Mouse (Mus musculus): ENCODE results near the gene Abcc6.

Gene Abcc6

DNA sequence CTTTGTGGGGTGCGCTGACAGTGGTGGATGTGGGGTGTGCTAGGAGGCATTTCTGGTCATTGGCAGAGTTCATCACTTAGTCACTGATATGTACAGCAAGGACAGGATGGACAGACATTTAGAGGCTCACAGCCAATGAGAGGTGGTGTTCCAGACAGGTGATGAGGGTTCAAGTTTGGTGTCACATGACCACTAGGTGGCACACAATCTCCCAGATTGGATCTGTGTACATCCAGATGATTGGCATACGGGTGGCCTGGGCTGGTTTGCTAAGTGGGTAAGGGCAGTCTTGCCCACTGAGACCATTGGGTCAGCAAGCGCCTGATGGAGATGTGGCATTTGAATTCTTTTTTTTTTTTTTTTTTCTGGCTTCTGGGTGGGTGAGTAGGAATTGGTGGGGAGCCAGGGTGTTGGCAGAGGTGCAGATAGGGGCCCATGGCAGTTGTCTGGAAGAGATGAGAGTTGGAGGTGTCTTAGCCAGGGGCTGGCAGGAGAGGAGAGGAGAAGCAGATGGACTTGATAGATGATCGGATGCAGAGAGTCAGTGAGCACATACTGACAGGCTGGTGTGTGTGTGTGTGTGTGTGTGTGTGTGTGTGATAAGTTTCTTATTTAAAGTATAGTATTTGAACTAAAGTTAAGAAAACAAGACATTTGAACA lies 22.2 kb upstream of the Abcc6 start:
- H3K27me3 ChIP-seq (ENCODE audit: insufficient read depth, low read length), result no peaks in the 10 kb centered on the region
- H3K36me3 ChIP-seq (ENCODE audit: insufficient read depth, low read length), result peaks cover 83% of the 10 kb centered on the region
- H3K4me3 ChIP-seq (replicated peaks; ENCODE audit: low read length), result no peak overlapping the region
- peaks cover 10% of the 10 kb centered on the region for H3K4me1 ChIP-seq (replicated peaks; ENCODE audit: low read depth, low read length)
- TF ChIP-seq POU5F1 (IDR thresholded peaks at IDR 0.05; ENCODE audit: borderline replicate concordance, low read length) (no peak), NANOG (IDR thresholded peaks at IDR 0.05; ENCODE audit: borderline replicate concordance, low read length) (no peak), CTCF (conservative IDR thresholded peaks at IDR 0.05; ENCODE audit: low read length) (0 out of 2 replicates have a peak, but pooled peaks have one; percentile 7)
- H3K9me3 ChIP-seq (ENCODE audit: low read length), result no peaks in the 10 kb centered on the region

DNA sequence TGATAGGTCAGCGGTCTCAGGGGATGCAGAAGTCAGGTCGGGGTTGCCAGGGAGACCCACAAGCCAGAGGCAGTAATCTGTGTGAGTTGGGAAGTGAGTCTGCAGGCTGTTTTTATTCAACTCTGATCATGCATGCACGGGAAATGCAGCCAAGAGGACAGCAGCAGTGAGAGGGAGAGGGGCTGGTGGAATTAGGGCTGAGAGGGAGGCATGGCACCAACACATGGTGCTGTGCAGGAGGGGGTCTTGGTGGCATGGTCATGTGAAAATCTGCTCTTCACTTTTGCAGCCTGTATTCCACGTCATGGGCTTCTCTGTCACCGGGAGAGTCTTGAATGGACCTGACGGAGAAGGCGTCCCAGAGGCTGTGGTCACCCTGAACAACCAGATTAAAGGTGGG lies 19.9 kb upstream of the Abcc6 start:
- no peaks in the 10 kb centered on the region for H3K27me3 ChIP-seq (ENCODE audit: insufficient read depth, low read length)

DNA sequence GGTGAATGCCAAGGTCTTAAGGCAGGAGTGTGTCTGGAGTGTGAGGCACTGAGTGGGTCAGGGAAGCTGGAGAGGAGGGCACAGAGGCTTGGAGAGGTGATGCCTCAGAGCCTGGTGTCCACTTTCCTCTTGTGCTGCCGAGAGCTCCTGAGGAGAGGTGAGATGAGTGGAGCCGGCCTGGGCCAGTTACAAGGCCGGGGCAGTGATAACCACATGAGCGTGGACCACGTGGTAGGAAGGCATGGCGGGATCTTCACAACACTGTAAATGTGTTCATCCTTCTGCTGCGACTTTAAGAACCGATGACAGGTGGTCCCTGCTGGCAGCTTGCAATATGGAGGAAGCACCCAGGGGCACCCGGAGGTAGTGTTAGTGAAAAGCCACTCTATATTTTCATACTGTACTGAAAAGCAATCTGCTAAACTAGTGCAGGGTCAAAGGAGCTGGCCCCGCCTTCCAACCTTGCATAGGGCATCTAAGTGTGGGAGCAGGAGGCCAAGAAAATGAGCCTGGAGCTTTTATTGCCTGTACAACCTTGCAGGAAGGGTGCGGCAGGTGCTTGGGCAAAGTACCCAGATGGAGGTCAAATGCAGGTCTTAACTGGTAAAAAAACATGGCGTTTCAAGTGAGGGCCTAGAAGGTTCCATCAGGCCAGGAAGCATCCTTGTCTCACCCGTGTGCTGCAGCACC lies 17.9 kb upstream of the Abcc6 start:
- Histone ChIP-seq H3K4me1 (replicated peaks; ENCODE audit: low read depth, low read length) (peaks cover 2% of the 10 kb centered on the region; the same call in 1 of the 2 replicates), H3K9me3 (ENCODE audit: low read length) (no peaks in the 10 kb centered on the region), H3K36me3 (ENCODE audit: insufficient read depth, low read length) (peaks cover 84% of the 10 kb centered on the region), H3K4me3 (replicated peaks; ENCODE audit: low read length) (no peak overlapping the region), H3K27me3 (ENCODE audit: insufficient read depth, low read length) (no peaks in the 10 kb centered on the region)
- no peak for TF ChIP-seq POU5F1 (IDR thresholded peaks at IDR 0.05; ENCODE audit: borderline replicate concordance, low read length)
- TF ChIP-seq NANOG (IDR thresholded peaks at IDR 0.05; ENCODE audit: borderline replicate concordance, low read length), result no peak
- TF ChIP-seq CTCF (conservative IDR thresholded peaks at IDR 0.05; ENCODE audit: low read length), result no peak

More for the DNA sequence above, 19.9 kb upstream of the Abcc6 start:
- Histone ChIP-seq H3K4me1 (replicated peaks; ENCODE audit: low read depth, low read length) (0 out of 2 replicates have a peak, but pooled peaks cover 2% of the 10 kb centered on the region), H3K9me3 (ENCODE audit: low read length) (no peaks in the 10 kb centered on the region), H3K4me3 (replicated peaks; ENCODE audit: low read length) (no peak overlapping the region), H3K36me3 (ENCODE audit: insufficient read depth, low read length) (peaks cover 83% of the 10 kb centered on the region)
- TF ChIP-seq NANOG (IDR thresholded peaks at IDR 0.05; ENCODE audit: borderline replicate concordance, low read length) (no peak), CTCF (conservative IDR thresholded peaks at IDR 0.05; ENCODE audit: low read length) (no peak), POU5F1 (IDR thresholded peaks at IDR 0.05; ENCODE audit: borderline replicate concordance, low read length) (no peak)

DNA sequence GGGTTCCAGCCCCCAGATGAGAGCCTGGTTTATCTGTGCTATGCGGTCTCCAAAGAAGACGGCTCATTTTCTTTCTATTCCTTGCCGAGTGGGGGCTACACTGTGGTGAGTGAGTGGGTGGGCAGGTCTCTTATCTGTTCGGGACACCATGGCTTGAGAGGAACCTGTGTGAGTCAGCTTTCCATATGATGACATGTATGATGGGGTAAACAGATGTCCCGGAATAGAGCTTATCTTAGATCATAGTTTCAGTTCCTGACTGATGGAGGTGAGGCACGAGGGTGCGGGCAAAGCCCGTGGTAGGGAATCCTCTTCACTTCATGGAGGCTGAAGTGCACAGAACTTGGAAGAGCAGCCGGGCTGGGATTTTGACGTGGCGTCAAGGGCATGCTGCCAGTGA lies 15.8 kb upstream of the Abcc6 start:
- TF ChIP-seq CTCF (conservative IDR thresholded peaks at IDR 0.05; ENCODE audit: low read length) (no peak), NANOG (IDR thresholded peaks at IDR 0.05; ENCODE audit: borderline replicate concordance, low read length) (no peak)
- H3K36me3 ChIP-seq (ENCODE audit: insufficient read depth, low read length), result peaks cover 87% of the 10 kb centered on the region
- no peak overlapping the region for H3K4me3 ChIP-seq (replicated peaks; ENCODE audit: low read length)
- H3K4me1 ChIP-seq (replicated peaks; ENCODE audit: low read depth, low read length), result peaks cover 10% of the 10 kb centered on the region
- H3K9me3 ChIP-seq (ENCODE audit: low read length), result no peaks in the 10 kb centered on the region
- H3K27me3 ChIP-seq (ENCODE audit: insufficient read depth, low read length), result no peaks in the 10 kb centered on the region

DNA sequence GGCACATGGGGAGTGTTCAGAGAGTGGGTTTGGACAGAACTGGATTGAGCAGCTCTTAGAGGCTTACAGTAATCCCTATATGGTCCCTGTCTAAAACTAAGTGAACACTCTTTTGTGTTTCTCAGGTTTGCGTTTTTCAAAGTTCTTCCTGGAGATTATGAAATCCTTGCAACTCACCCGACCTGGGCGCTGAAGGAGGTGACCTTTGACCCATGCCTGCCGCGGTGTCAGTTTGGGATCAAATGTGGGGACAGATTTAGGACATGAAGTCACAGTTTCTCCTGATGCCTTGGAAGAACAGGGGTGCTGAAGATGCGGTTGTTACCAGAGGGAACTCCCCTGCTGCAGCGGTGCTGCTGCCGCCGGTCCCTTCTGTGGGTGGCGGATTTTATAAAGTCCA lies 14.0 kb upstream of the Abcc6 start:
- H3K36me3 ChIP-seq (ENCODE audit: insufficient read depth, low read length), result peaks cover 82% of the 10 kb centered on the region
- H3K4me1 ChIP-seq (replicated peaks; ENCODE audit: low read depth, low read length), result peaks cover 22% of the 10 kb centered on the region
- H3K9me3 ChIP-seq (ENCODE audit: low read length), result no peaks in the 10 kb centered on the region
- no peak overlapping the region for H3K4me3 ChIP-seq (replicated peaks; ENCODE audit: low read length)
- H3K27me3 ChIP-seq (ENCODE audit: insufficient read depth, low read length), result no peaks in the 10 kb centered on the region
- TF ChIP-seq CTCF (conservative IDR thresholded peaks at IDR 0.05; ENCODE audit: low read length), result no peak
- TF ChIP-seq NANOG (IDR thresholded peaks at IDR 0.05; ENCODE audit: borderline replicate concordance, low read length), result no peak
- TF ChIP-seq POU5F1 (IDR thresholded peaks at IDR 0.05; ENCODE audit: borderline replicate concordance, low read length), result no peak

DNA sequence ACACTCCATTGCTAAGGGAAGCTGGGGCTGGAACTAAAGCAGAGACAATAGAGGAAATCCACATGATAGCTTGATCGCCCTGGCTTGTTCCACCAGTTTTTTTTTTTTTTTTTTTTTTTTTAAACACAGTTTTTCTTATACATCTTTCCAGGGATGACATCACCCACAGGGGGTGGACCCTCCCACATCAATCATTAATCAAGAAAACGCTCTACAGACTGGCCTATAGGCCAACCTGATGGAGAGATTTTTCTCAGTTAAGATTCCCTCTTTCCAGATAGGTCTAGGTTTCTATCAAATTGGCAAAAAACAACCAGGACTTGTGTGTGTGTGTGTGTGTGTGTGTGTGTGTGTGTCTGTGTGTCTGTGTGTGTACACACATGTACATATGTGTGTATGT lies 9.8 kb upstream of the Abcc6 start:
- H3K9me3 ChIP-seq (ENCODE audit: low read length), result no peaks in the 10 kb centered on the region

DNA sequence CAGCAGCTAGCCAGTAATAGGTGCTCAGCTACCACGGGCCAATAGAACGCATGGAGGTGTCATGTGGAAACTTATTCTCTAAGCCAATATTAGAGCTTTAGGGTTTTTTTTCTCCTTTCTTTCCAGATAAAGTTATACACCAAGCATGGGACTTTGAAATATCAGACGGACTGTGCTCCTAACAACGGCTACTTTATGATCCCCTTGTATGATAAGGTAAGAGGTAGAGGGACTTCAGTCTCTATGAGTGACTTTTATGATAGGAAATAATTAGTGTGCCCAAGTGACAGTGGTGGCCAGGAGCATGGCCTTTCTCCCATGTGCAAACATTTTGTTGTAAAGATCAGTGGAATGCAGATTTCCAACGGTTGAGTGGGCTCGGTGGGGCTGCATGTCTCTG lies 7.3 kb upstream of the Abcc6 start:
- Histone ChIP-seq H3K9me3 (ENCODE audit: low read length) (no peaks in the 10 kb centered on the region), H3K27me3 (ENCODE audit: insufficient read depth, low read length) (no peaks in the 10 kb centered on the region), H3K4me1 (replicated peaks; ENCODE audit: low read depth, low read length) (peaks cover 44% of the 10 kb centered on the region), H3K4me3 (replicated peaks; ENCODE audit: low read length) (no peak overlapping the region), H3K36me3 (ENCODE audit: insufficient read depth, low read length) (peaks cover 56% of the 10 kb centered on the region)
- no peak for TF ChIP-seq CTCF (conservative IDR thresholded peaks at IDR 0.05; ENCODE audit: low read length)
- no peak for TF ChIP-seq NANOG (IDR thresholded peaks at IDR 0.05; ENCODE audit: borderline replicate concordance, low read length)
- no peak for TF ChIP-seq POU5F1 (IDR thresholded peaks at IDR 0.05; ENCODE audit: borderline replicate concordance, low read length)

More for the DNA sequence above, 9.8 kb upstream of the Abcc6 start:
- H3K36me3 ChIP-seq (ENCODE audit: insufficient read depth, low read length), result peaks cover 80% of the 10 kb centered on the region
- H3K4me1 ChIP-seq (replicated peaks; ENCODE audit: low read depth, low read length), result peaks cover 26% of the 10 kb centered on the region
- no peak overlapping the region for H3K4me3 ChIP-seq (replicated peaks; ENCODE audit: low read length)
- no peaks in the 10 kb centered on the region for H3K27me3 ChIP-seq (ENCODE audit: insufficient read depth, low read length)
- TF ChIP-seq POU5F1 (IDR thresholded peaks at IDR 0.05; ENCODE audit: borderline replicate concordance, low read length) (no peak), CTCF (conservative IDR thresholded peaks at IDR 0.05; ENCODE audit: low read length) (no peak), NANOG (IDR thresholded peaks at IDR 0.05; ENCODE audit: borderline replicate concordance, low read length) (no peak)

DNA sequence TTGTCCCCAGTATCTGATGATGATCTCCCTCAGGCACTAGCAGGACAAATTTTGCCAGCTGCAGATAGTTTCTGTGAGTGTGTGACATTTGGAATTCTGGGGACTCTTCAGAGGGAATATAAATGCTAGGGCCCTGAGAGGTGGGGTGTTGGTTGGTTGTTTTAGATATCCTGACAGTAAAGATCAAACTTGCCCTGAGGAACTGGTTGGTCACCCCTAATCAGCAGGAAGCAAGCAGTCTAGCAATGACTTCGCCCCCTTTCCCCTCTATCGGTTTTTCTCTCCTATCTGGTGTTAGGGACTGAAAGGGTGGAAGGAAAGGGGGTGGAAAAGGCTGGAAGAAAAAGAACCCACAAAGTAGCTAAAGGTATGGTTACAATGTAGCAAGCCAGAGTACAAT lies 5.4 kb upstream of the Abcc6 start:
- Histone ChIP-seq H3K27me3 (ENCODE audit: insufficient read depth, low read length) (no peaks in the 10 kb centered on the region), H3K4me1 (replicated peaks; ENCODE audit: low read depth, low read length) (peaks cover 41% of the 10 kb centered on the region), H3K4me3 (replicated peaks; ENCODE audit: low read length) (no peak overlapping the region), H3K36me3 (ENCODE audit: insufficient read depth, low read length) (peaks cover 42% of the 10 kb centered on the region), H3K9me3 (ENCODE audit: low read length) (no peaks in the 10 kb centered on the region)
- no peak for TF ChIP-seq POU5F1 (IDR thresholded peaks at IDR 0.05; ENCODE audit: borderline replicate concordance, low read length)
- no peak for TF ChIP-seq CTCF (conservative IDR thresholded peaks at IDR 0.05; ENCODE audit: low read length)
